Mouse (Mus musculus) brown adipose tissue, adult 24 weeks (tissue): ENCODE data around the gene Hapln2. TPM values are rescaled to one million over a fixed set of nuclear protein-coding genes. Genes with fewer than 3 reads are reported as not detected.

ENCODE experiments used
- H3K27ac ChIP-seq: fragments of 200-500 bp; replicated peaks from 2 replicates; pipeline ENCODE4 v1.5.1; 2012; ENCODE audit warnings: low read depth, mild to moderate bottlenecking, low read length
- H3K4me1 ChIP-seq: fragments of 200-500 bp; 2 replicates; pipeline ENCODE4 v1.6.1; 2012; ENCODE audit warnings: low read length, mixed read lengths; ENCODE audit not compliant: control insufficient read depth, insufficient read depth, insufficient read length
- H3K4me3 ChIP-seq: fragments of 200-500 bp; 2 replicates; pipeline ENCODE4 v1.5.1; 2012; ENCODE audit warnings: low read depth, mild to moderate bottlenecking, low read length, moderate library complexity; ENCODE audit not compliant: insufficient read depth
- polyA plus RNA-seq: library from polyadenylated mRNA; stranded (reverse); fragments of >200 nt; gene quantifications from 2 replicates; pipeline ENCODE4 v1.2.4, GENCODE M21; 2012; ENCODE audit not compliant: missing spikeins, insufficient read depth, insufficient read length

The Hapln2 gene
- polyA plus RNA-seq, 1 experiment = not detected

GRCm38 (mm10) chr3:87995331-87995730 lies 32.1 kb downstream of the Hapln2 start:
- H3K4me1 ChIP-seq = no peaks in the 10 kb centered on the region; the same call in 1 of the 2 replicates
- H3K4me3 ChIP-seq = no peak overlapping the region

GRCm38 (mm10) chr3:87993436-87993835 lies 33.9 kb downstream of the Hapln2 start:
- Histone ChIP-seq H3K4me3 (no peak overlapping the region), H3K4me1 (no peaks in the 10 kb centered on the region; the same call in 1 of the 2 replicates), H3K27ac (no peak overlapping the region)

More at GRCm38 (mm10) chr3:87995331-87995730, 32.1 kb downstream of the Hapln2 start:
- H3K27ac ChIP-seq = no peak overlapping the region

- H3K4me3 ChIP-seq = no peak overlapping the region
- peaks cover 7% of the 10 kb centered on the region for H3K4me1 ChIP-seq
- no peak overlapping the region for H3K27ac ChIP-seq
Observed at GRCm38 (mm10) chr3:87989935-87990334, 37.4 kb downstream of the Hapln2 start.

GRCm38 (mm10) chr3:87988068-87988467 lies 39.3 kb downstream of the Hapln2 start:
- Histone ChIP-seq H3K27ac (no peak overlapping the region), H3K4me1 (peaks cover 15% of the 10 kb centered on the region), H3K4me3 (peak overlapping the region; percentile 29; the same call in 1 of the 2 replicates)

GRCm38 (mm10) chr3:87987633-87988032 lies 39.8 kb downstream of the Hapln2 start:
- peaks cover 16% of the 10 kb centered on the region for H3K4me1 ChIP-seq
- peak overlapping the region; percentile 29 for H3K4me3 ChIP-seq
- H3K27ac ChIP-seq = no peak overlapping the region

GRCm38 (mm10) chr3:87986868-87987267 lies 40.5 kb downstream of the Hapln2 start:
- peak overlapping the region; percentile 29 for H3K4me3 ChIP-seq
- peaks cover 22% of the 10 kb centered on the region for H3K4me1 ChIP-seq
- H3K27ac ChIP-seq = peak overlapping the region; percentile 92

GRCm38 (mm10) chr3:87985505-87986320 lies 41.7 kb downstream of the Hapln2 start:
- Histone ChIP-seq H3K4me3 (peak overlapping the region; percentile 11; the same call in 1 of the 2 replicates), H3K4me1 (peaks cover 30% of the 10 kb centered on the region), H3K27ac (peak overlapping the region; percentile 97)

GRCm38 (mm10) chr3:87984094-87984493 lies 43.3 kb downstream of the Hapln2 start:
- Histone ChIP-seq H3K4me1 (peaks cover 30% of the 10 kb centered on the region), H3K27ac (peak overlapping the region; percentile 93)

GRCm38 (mm10) chr3:87983627-87984026 lies 43.8 kb downstream of the Hapln2 start:
- Histone ChIP-seq H3K4me3 (no peak overlapping the region), H3K4me1 (peaks cover 30% of the 10 kb centered on the region), H3K27ac (peak overlapping the region; percentile 93)

More at GRCm38 (mm10) chr3:87984094-87984493, 43.3 kb downstream of the Hapln2 start:
- no peak overlapping the region for H3K4me3 ChIP-seq

- Histone ChIP-seq H3K4me3 (peak overlapping the region; percentile 20; the same call in 1 of the 2 replicates), H3K27ac (peak overlapping the region; percentile 98), H3K4me1 (peaks cover 30% of the 10 kb centered on the region)
Observed at GRCm38 (mm10) chr3:87982836-87983601, 44.4 kb downstream of the Hapln2 start.

GRCm38 (mm10) chr3:87981894-87982835 lies 45.2 kb downstream of the Hapln2 start:
- Histone ChIP-seq H3K4me1 (peaks cover 30% of the 10 kb centered on the region), H3K27ac (peak overlapping the region; percentile 98), H3K4me3 (peak overlapping the region; percentile 20)

GRCm38 (mm10) chr3:87981214-87981760 lies 46.1 kb downstream of the Hapln2 start:
- Histone ChIP-seq H3K27ac (peak overlapping the region; percentile 98), H3K4me3 (no peak overlapping the region), H3K4me1 (peaks cover 30% of the 10 kb centered on the region)

GRCm38 (mm10) chr3:87980728-87981127 lies 46.7 kb downstream of the Hapln2 start:
- Histone ChIP-seq H3K27ac (peak overlapping the region; percentile 98), H3K4me3 (no peak overlapping the region), H3K4me1 (peaks cover 30% of the 10 kb centered on the region)

GRCm38 (mm10) chr3:87980085-87980484 lies 47.3 kb downstream of the Hapln2 start:
- no peak overlapping the region for H3K4me3 ChIP-seq
- peaks cover 23% of the 10 kb centered on the region for H3K4me1 ChIP-seq
- H3K27ac ChIP-seq = 0 out of 2 replicates have a peak overlapping the region, but pooled peaks have one; percentile 1
